Mouse (Mus musculus) liver, embryonic 13.5 days (tissue): ENCODE data around the gene Immt. TPM values are rescaled to one million over a fixed set of nuclear protein-coding genes. Genes with fewer than 3 reads are reported as not detected.

Experiments used
- ATAC-seq: fragments of 200-750 bp; cut with Nextera tagmentation; 2 replicates; pipeline ENCODE4 v1.8.0; 2017; ENCODE audit warnings: low read depth, mild to moderate bottlenecking, moderate number of reproducible peaks, moderate library complexity
- DNase-seq: peaks from one replicate; pipeline ENCODE4 v3.0.0; 2022
- H3K27ac ChIP-seq: fragments of 300-500 bp; sonication (generic); 2 replicates; pipeline ENCODE4 v1.5.1; 2015; ENCODE audit warnings: moderate library complexity, mild to moderate bottlenecking, inconsistent platforms
- H3K27me3 ChIP-seq: fragments of 300-500 bp; sonication (generic); 2 replicates; pipeline ENCODE4 v1.6.1; 2015; ENCODE audit warnings: mild to moderate bottlenecking, inconsistent platforms
- H3K36me3 ChIP-seq: fragments of 300-500 bp; sonication (generic); 2 replicates; pipeline ENCODE4 v1.6.1; 2015; ENCODE audit warnings: mild to moderate bottlenecking, inconsistent platforms
- H3K4me1 ChIP-seq: fragments of 300-500 bp; sonication (generic); replicated peaks from 2 replicates; pipeline ENCODE4 v1.6.1; 2015; ENCODE audit warnings: inconsistent platforms
- H3K4me2 ChIP-seq: fragments of 300-500 bp; sonication (generic); 2 replicates; pipeline ENCODE4 v1.6.1; 2015; ENCODE audit warnings: inconsistent platforms, mild to moderate bottlenecking, moderate library complexity
- H3K4me3 ChIP-seq: fragments of 300-500 bp; sonication (generic); replicated peaks from 2 replicates; pipeline ENCODE4 v1.5.1; 2015; ENCODE audit warnings: mild to moderate bottlenecking, inconsistent platforms
- H3K9ac ChIP-seq: fragments of 300-500 bp; sonication (generic); 2 replicates; pipeline ENCODE4 v1.6.1; 2015; ENCODE audit warnings: mild to moderate bottlenecking, inconsistent platforms
- H3K9me3 ChIP-seq: fragments of 300-500 bp; sonication (generic); replicated peaks from 2 replicates; pipeline ENCODE4 v1.6.1; 2016; ENCODE audit warnings: inconsistent platforms
- WGBS: fragments of 180-500 bp; shearing (Covaris S2); methylation state at CpG from one replicate; pipeline ENCODE4 v1.1.7; 2015; ENCODE audit not compliant: insufficient replicate concordance; 5-methylcytosine and 5-hydroxymethylcytosine counted together
- polyA plus RNA-seq: library from polyadenylated mRNA; unstranded; fragments of >200 nt; fragmentation: Nextera tagmentation; extraction: Ambion mirVana; gene quantifications from 2 replicates; pipeline ENCODE4 v1.2.1, GENCODE M21; 2015

Gene Immt
- 158 and 161 TPM in 2 replicates for polyA plus RNA-seq

DNA sequence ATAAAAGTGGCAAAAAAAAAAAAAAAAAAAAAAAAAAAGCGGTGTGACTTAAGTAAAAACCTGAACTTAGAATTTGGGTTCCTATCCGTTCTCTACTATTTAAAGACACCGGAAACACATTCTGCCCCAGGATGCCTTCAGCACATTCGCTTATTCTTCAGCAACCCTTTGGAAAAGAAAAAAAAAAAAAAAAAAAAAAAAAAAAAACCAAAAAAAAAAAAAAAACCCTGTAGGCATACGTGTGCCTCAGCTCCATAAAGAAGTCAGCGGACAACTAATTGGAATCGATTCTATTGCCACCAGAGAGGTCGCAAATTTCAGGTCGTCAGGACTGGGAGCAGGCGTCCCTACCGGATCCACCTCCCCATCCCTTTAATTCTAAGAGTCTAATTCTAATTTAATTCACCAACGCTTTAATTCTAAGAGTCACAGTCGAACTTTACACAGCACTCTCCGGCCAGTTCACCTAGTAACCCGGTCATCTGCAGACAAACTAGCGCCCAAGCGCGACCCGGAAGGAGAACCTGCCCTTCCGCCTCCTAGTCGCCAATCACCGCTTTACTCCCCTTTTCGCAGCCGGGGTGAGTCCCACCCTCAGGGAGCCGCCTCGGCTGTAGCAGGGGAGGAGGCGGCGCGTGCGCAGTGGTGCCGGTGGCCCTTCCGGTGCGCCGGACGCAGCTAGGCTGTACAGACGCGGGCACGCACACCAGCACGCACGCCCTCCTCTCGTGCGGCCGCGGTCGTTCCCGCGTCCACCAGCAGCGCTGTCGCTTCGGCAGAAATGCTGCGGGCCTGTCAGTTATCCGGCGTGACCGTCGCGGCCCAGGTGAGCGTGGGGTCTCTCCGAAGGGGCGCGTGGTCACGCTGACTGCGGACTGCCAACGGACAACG is at the start of gene Immt:
Gene Immt, plus strand, starts transcription at position 642 of the 891 bp plus-strand sequence.
- Histone ChIP-seq H3K4me1 (peaks cover 29% of the 10 kb centered on the region), H3K27me3 (no peaks in the 10 kb centered on the region), H3K9ac (peak within 1 kb of the TSS; percentile 90), H3K4me2 (peak within 1 kb of the TSS; percentile 79), H3K36me3 (peaks cover 18% of the 10 kb centered on the region), H3K27ac (peak within 1 kb of the TSS; percentile 95), H3K4me3 (peak within 1 kb of the TSS; percentile 87), H3K9me3 (no peaks in the 10 kb centered on the region)
- ATAC-seq (peak; percentile 98), DNase-seq (peak; percentile 97)
- under 1% methylated on average over 64 of the region's 64 CpGs for WGBS

DNA sequence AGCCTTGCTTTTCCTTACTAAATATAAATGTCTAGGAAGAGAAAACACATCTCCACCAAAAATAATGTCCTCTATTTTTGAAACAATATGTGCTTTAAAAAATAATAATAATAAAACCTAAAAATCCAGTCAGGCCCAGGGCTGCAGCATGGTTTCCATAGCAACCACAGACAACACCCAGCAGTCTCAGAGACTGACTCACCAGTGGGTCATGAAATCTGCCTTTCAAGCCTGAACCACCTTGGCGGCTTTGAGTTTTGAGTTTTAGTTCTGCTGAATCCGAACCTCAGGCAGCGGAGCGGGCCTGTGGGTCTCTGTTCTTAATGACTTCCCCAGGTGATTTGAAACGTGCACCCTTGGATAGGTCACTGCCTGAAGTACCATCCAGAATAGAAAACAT is 48.0 kb upstream of the Immt start:
- 78% methylated on average over 5 of the region's 5 CpGs for WGBS
- Histone ChIP-seq H3K4me3 (no peak overlapping the region), H3K4me2 (no peak overlapping the region), H3K27me3 (no peaks in the 10 kb centered on the region), H3K9ac (no peak overlapping the region), H3K27ac (no peak overlapping the region), H3K4me1 (0 out of 2 replicates have a peak, but pooled peaks cover 3% of the 10 kb centered on the region), H3K36me3 (no peaks in the 10 kb centered on the region), H3K9me3 (no peaks in the 10 kb centered on the region)
- ATAC-seq: no peak
- DNase-seq: no peak

DNA sequence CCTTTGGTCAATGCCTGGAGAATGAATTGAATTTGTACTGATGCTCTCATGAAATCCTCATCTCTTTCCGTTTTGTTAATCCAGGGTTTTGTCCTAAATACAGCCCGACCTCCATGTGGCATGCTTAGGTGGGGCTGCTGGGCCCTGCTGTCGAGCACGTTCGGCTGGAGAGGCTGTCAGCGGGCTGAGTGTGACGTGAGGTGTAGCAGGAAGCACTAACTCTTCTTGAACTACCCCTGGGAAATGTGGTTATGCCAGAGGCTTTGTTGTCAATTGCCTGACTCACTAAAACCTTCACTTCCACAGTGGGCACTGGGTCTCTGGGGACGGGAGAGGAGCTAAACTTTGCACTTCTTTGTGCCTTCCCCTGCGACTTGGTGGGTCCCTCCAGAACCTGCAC is 42.8 kb upstream of the Immt start:
- Histone ChIP-seq H3K4me3 (no peak overlapping the region), H3K27me3 (no peaks in the 10 kb centered on the region), H3K9ac (no peak overlapping the region), H3K36me3 (no peaks in the 10 kb centered on the region), H3K27ac (no peak overlapping the region), H3K9me3 (no peaks in the 10 kb centered on the region), H3K4me1 (0 out of 2 replicates have a peak, but pooled peaks cover 3% of the 10 kb centered on the region), H3K4me2 (no peak overlapping the region)
- ATAC-seq: no peak
- no peak for DNase-seq
- 62% methylated on average over 9 of the region's 9 CpGs for WGBS

- H3K27ac ChIP-seq: no peak overlapping the region
- ATAC-seq: no peak
- DNase-seq: no peak
- 73% methylated on average over 6 of the region's 6 CpGs for WGBS
- H3K4me3 ChIP-seq: no peak overlapping the region
- H3K27me3 ChIP-seq: no peaks in the 10 kb centered on the region
- 0 out of 2 replicates have a peak, but pooled peaks cover 3% of the 10 kb centered on the region for H3K4me1 ChIP-seq
- H3K36me3 ChIP-seq: no peaks in the 10 kb centered on the region
- H3K9me3 ChIP-seq: no peaks in the 10 kb centered on the region
- H3K9ac ChIP-seq: no peak overlapping the region
- no peak overlapping the region for H3K4me2 ChIP-seq
Measured at GRCm38 (mm10) chr6:71791771-71792170, 39.4 kb upstream of the Immt start.

GRCm38 (mm10) chr6:71799391-71799790 is 31.7 kb upstream of the Immt start:
- Histone ChIP-seq H3K9ac (no peak overlapping the region), H3K27ac (peak overlapping the region; percentile 13; the same call in 1 of the 2 replicates), H3K4me1 (peaks cover 44% of the 10 kb centered on the region), H3K36me3 (no peaks in the 10 kb centered on the region), H3K4me2 (no peak overlapping the region), H3K27me3 (no peaks in the 10 kb centered on the region), H3K4me3 (no peak overlapping the region), H3K9me3 (no peaks in the 10 kb centered on the region)
- WGBS: 74% methylated on average over 3 of the region's 3 CpGs
- ATAC-seq: no peak
- DNase-seq: no peak

- Histone ChIP-seq H3K36me3 (no peaks in the 10 kb centered on the region), H3K4me3 (peak overlapping the region; percentile 24), H3K4me1 (peaks cover 51% of the 10 kb centered on the region), H3K9ac (peak overlapping the region; percentile 55), H3K9me3 (no peaks in the 10 kb centered on the region), H3K4me2 (peak overlapping the region; percentile 55), H3K27me3 (no peaks in the 10 kb centered on the region), H3K27ac (peak overlapping the region; percentile 85)
- peak; percentile 93 for ATAC-seq
- 18% methylated on average over 7 of the region's 7 CpGs for WGBS
- peak; percentile 67 for DNase-seq
Measured at GRCm38 (mm10) chr6:71801011-71801713, 30.0 kb upstream of the Immt start.

- DNase-seq (no peak), ATAC-seq (peak; percentile 52)
- peak overlapping the region; percentile 85 for H3K27ac ChIP-seq
- peak overlapping the region; percentile 24 for H3K4me3 ChIP-seq
- no peaks in the 10 kb centered on the region for H3K36me3 ChIP-seq
- H3K9ac ChIP-seq: peak overlapping the region; percentile 55
- H3K9me3 ChIP-seq: no peaks in the 10 kb centered on the region
- peak overlapping the region; percentile 55 for H3K4me2 ChIP-seq
- H3K4me1 ChIP-seq: peaks cover 54% of the 10 kb centered on the region
- 47% methylated on average over 10 of the region's 10 CpGs for WGBS
- 0 out of 2 replicates have a peak, but pooled peaks cover 2% of the 10 kb centered on the region for H3K27me3 ChIP-seq
Measured at GRCm38 (mm10) chr6:71801714-71802094, 29.4 kb upstream of the Immt start.

GRCm38 (mm10) chr6:71803609-71804008 is 27.5 kb upstream of the Immt start:
- no peak overlapping the region for H3K9ac ChIP-seq
- DNase-seq: no peak
- ATAC-seq: no peak
- no peak overlapping the region for H3K4me2 ChIP-seq
- H3K4me3 ChIP-seq: no peak overlapping the region
- H3K36me3 ChIP-seq: no peaks in the 10 kb centered on the region
- H3K27me3 ChIP-seq: 0 out of 2 replicates have a peak, but pooled peaks cover 2% of the 10 kb centered on the region
- peak overlapping the region; percentile 8; the same call in 1 of the 2 replicates for H3K27ac ChIP-seq
- H3K9me3 ChIP-seq: no peaks in the 10 kb centered on the region
- WGBS: 85% methylated on average over 1 of the region's 1 CpGs
- H3K4me1 ChIP-seq: peaks cover 56% of the 10 kb centered on the region

DNA sequence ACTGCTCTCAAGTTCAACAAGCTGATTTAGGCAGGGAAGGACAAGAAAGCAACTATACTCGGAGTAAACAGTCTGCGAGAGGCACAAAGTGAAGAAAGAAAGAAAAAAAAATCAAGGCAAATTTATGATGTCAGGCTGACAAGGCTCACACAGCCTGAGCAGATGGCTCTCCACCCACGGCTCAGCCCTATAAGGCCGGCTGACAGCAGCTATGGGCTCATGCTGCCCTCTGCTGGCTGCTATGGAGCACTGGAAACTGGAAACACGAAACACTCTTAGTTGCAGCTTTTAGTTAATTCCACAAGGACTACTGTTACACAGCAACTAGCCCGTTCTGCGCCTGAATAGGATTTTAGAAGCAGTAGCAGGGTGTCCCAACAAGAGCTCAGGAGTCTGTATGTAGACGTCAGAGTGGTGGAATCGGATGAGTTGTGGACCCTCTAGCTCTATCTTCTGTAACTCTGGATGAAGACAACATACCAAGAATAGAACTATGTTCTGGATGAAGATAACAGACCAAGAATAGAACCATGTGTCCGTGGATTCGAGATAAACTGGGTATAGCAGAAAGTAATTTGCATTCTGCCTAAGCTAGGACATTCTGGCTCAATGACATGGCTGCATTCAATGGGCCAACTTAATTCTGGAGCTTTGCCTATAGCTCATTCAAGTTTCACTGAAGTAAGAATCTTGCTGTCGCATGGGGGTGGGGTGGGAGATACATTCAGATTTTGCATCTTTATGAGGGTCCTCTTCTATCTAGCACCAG is 26.9 kb upstream of the Immt start:
- peaks cover 56% of the 10 kb centered on the region for H3K4me1 ChIP-seq
- H3K27me3 ChIP-seq: 0 out of 2 replicates have a peak, but pooled peaks cover 2% of the 10 kb centered on the region
- H3K4me3 ChIP-seq: no peak overlapping the region
- no peaks in the 10 kb centered on the region for H3K36me3 ChIP-seq
- no peak overlapping the region for H3K9ac ChIP-seq
- H3K9me3 ChIP-seq: no peaks in the 10 kb centered on the region
- H3K27ac ChIP-seq: peak overlapping the region; percentile 8; the same call in 1 of the 2 replicates
- H3K4me2 ChIP-seq: no peak overlapping the region; the same call in 1 of the 2 replicates
- peak; percentile 57 for ATAC-seq
- 12% methylated on average over 12 of the region's 12 CpGs for WGBS
- peak; percentile 56 for DNase-seq

GRCm38 (mm10) chr6:71806713-71807112 is 24.4 kb upstream of the Immt start:
- no peak overlapping the region for H3K4me2 ChIP-seq
- H3K4me1 ChIP-seq: peaks cover 37% of the 10 kb centered on the region
- H3K4me3 ChIP-seq: no peak overlapping the region
- ATAC-seq: no peak
- no peaks in the 10 kb centered on the region for H3K9me3 ChIP-seq
- WGBS: 52% methylated on average over 1 of the region's 1 CpGs
- H3K27ac ChIP-seq: no peak overlapping the region
- H3K9ac ChIP-seq: no peak overlapping the region
- no peak for DNase-seq
- H3K27me3 ChIP-seq: 0 out of 2 replicates have a peak, but pooled peaks cover 2% of the 10 kb centered on the region
- H3K36me3 ChIP-seq: peaks cover 14% of the 10 kb centered on the region
